Mouse (Mus musculus) brown adipose tissue, adult 24 weeks (tissue): Measurements from ENCODE around the gene Copz1. TPM values are rescaled to one million over a fixed set of nuclear protein-coding genes. Genes with fewer than 3 reads are reported as not detected.
"Not testable (repeated sequence)": the region's sequence is repeated elsewhere in the genome, so short reads cannot be mapped to it uniquely, and the experiment has no call there.

Source experiments
- H3K27ac ChIP-seq: fragments of 200-500 bp; replicated peaks from 2 replicates; pipeline ENCODE4 v1.5.1; 2012; ENCODE audit warnings: low read depth, mild to moderate bottlenecking, low read length
- H3K4me1 ChIP-seq: fragments of 200-500 bp; 2 replicates; pipeline ENCODE4 v1.6.1; 2012; ENCODE audit warnings: low read length, mixed read lengths; ENCODE audit not compliant: control insufficient read depth, insufficient read depth, insufficient read length
- H3K4me3 ChIP-seq: fragments of 200-500 bp; 2 replicates; pipeline ENCODE4 v1.5.1; 2012; ENCODE audit warnings: low read depth, mild to moderate bottlenecking, low read length, moderate library complexity; ENCODE audit not compliant: insufficient read depth
- polyA plus RNA-seq: library from polyadenylated mRNA; stranded (reverse); fragments of >200 nt; gene quantifications from 2 replicates; pipeline ENCODE4 v1.2.4, GENCODE M21; 2012; ENCODE audit not compliant: missing spikeins, insufficient read depth, insufficient read length

Copz1 gene
- polyA plus RNA-seq, 1 experiment: 85.4 TPM

DNA sequence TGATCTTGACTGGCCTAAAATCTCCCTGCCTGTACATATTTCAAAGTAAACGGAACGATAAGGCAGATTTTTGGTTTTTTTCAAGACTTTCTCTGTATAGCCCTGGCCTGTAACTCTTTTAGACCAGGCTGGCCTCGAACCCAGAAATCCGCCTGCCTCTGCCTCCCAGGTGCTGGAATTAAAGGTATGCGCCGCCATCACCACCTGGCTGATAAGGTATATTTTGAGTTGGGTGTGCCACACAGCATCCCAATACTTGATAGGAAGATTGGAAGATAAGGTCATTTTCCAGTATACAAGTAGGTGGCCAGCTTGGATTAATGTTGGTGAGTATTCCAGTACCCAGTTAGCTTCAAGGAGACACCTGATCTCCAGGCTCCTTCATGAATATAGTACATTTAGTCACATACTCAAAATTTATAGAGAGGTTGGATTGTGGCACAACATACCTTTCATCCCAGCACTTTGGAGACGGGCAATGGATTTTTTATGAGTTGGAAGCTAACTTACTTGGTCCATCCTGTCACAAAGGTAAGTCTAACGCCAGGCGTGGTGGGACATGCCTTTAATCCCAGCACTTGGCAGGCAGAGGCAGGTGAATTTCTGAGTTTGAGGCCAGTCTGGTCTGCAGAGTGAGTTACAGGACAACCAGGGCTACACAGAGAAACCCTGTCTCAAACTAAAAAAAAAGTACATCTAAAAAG lies 25.3 kb upstream of the Copz1 start:
- no peaks in the 10 kb centered on the region for H3K4me1 ChIP-seq
- no peak overlapping the region for H3K4me3 ChIP-seq
- H3K27ac ChIP-seq: no peak overlapping the region

- Histone ChIP-seq H3K4me1 (no peaks in the 10 kb centered on the region), H3K27ac (no peak overlapping the region), H3K4me3 (no peak overlapping the region)
Observed at GRCm38 (mm10) chr15:103247782-103248400, 24.6 kb upstream of the Copz1 start.

GRCm38 (mm10) chr15:103248401-103249313 lies 23.9 kb upstream of the Copz1 start:
- H3K27ac ChIP-seq: no peak overlapping the region
- no peak overlapping the region for H3K4me3 ChIP-seq
- H3K4me1 ChIP-seq: no peaks in the 10 kb centered on the region

DNA sequence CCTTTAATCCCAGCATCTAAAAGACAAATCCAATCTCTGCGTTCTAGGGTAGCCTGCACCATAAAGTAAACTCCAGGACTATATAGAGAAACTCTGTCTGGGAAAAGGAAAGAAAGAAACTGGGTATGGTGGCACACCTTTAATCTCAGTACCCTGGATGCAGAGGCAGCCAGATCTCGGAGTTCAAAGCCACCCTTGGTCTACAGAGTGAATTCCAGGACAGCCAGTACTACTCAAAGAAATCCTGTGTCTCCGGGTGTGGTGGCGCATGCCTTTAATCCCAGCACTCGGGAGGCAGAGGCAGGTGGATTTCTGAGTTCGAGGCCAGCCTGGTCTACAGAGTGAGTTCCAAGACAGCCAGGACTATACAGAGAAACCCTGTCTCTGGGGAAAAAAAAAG lies 23.0 kb upstream of the Copz1 start:
- not testable (repeated sequence) for H3K4me3 ChIP-seq, H3K4me1 ChIP-seq, H3K27ac ChIP-seq

- Histone ChIP-seq H3K4me1 (no peaks in the 10 kb centered on the region), H3K27ac (no peak overlapping the region), H3K4me3 (no peak overlapping the region)
Observed at GRCm38 (mm10) chr15:103250195-103250740, 22.2 kb upstream of the Copz1 start.

DNA sequence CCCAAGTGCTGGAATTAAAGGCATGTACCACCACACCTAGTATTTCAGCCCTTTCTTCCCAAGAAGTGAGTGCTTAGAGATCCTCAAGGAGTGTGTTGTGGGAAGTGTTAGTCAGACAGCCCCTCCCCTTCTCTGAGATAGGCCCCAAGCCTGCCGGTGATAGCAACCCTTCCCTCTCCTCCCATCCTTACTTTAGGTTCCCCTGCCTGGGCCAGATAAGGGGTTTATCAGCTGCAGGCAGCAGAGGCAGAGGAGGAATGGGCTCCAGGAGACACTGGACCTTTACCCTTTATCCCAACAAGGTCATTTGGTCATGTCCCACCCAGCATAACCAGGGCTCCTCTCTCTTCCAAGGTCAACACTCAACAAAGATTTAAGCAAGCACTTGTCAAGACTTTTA lies 20.9 kb upstream of the Copz1 start:
- no peak overlapping the region for H3K27ac ChIP-seq
- no peaks in the 10 kb centered on the region for H3K4me1 ChIP-seq
- H3K4me3 ChIP-seq: no peak overlapping the region

DNA sequence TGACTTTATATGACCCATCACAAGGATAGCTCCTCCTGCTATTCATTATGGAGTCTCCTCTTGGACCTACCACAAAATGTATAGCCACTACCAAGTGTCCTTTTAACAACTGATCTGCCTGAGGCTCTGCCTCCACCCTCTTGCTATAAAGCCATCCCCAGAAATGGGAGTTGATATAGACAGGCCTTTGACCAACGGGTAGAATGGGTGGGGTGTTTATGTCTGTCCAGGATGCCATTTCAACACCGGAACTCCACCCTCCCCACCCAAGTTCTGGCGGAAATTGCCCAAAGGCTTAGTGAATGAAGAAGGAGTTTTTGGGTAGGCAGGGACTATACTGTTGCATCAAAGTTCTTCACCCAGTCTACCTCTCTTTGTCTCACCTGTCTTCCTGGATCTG lies 19.9 kb upstream of the Copz1 start:
- Histone ChIP-seq H3K4me3 (no peak overlapping the region), H3K27ac (no peak overlapping the region), H3K4me1 (no peaks in the 10 kb centered on the region; the same call in 1 of the 2 replicates)

DNA sequence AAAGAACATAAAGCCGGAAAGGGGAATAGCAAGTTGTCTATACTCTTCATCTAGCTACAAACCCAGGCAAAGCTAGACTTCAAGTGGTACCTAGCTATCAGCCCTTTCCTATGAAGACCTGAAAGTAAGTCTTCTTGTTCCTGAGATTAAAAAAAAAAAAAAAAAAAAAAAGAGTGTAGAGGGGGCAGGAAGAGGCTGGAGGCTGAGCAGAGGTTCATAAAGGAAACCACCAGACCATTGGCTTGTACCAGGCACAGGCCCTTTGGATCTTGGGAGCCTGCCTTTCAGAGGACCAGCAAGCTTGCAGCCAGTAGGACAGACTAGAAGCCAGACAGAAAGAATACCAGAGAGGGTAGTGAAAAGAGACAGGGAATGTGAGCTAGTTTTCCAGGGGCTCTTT lies 19.2 kb upstream of the Copz1 start:
- no peak overlapping the region for H3K4me3 ChIP-seq
- H3K4me1 ChIP-seq: peaks cover 5% of the 10 kb centered on the region; the same call in 1 of the 2 replicates
- no peak overlapping the region for H3K27ac ChIP-seq

- Histone ChIP-seq H3K4me1 (peaks cover 5% of the 10 kb centered on the region; the same call in 1 of the 2 replicates), H3K27ac (no peak overlapping the region), H3K4me3 (peak overlapping the region; percentile 17)
Observed at GRCm38 (mm10) chr15:103255169-103255568, 17.3 kb upstream of the Copz1 start.

- no peak overlapping the region for H3K4me3 ChIP-seq
- H3K27ac ChIP-seq: no peak overlapping the region
Observed at GRCm38 (mm10) chr15:103256210-103256986, 16.1 kb upstream of the Copz1 start.

GRCm38 (mm10) chr15:103257790-103258728 lies 14.5 kb upstream of the Copz1 start, which contains the start of gene Nfe2:
Gene Nfe2 (minus strand): TSS chr15:103258403.
- Histone ChIP-seq H3K27ac (no peak within 1 kb of the TSS), H3K4me1 (peaks cover 5% of the 10 kb centered on the region; the same call in 1 of the 2 replicates), H3K4me3 (peak within 1 kb of the TSS; percentile 13; the same call in 1 of the 2 replicates)

More at GRCm38 (mm10) chr15:103256210-103256986, 16.1 kb upstream of the Copz1 start:
- peaks cover 5% of the 10 kb centered on the region; the same call in 1 of the 2 replicates for H3K4me1 ChIP-seq

DNA sequence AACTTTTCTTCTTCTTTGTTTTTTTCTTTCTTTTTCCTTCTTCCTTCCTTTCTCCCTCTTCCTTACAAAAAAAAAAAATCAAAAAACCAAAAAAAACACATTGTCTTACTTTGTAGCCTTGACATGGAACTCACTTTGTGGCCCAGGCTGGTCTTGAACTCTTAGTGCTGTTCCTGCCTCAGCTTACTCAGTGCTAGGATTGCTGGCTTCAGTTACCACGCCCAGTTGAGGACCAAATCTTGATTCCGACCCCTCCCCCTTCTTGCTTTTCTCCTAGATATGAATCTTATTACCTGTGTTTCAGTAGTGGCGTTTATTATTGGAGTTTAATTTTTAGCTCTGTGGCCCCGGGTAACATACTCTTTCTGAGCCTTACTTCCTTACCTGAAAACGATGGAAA lies 13.4 kb upstream of the Copz1 start:
- Histone ChIP-seq H3K27ac (no peak overlapping the region), H3K4me1 (peaks cover 5% of the 10 kb centered on the region; the same call in 1 of the 2 replicates), H3K4me3 (no peak overlapping the region)

DNA sequence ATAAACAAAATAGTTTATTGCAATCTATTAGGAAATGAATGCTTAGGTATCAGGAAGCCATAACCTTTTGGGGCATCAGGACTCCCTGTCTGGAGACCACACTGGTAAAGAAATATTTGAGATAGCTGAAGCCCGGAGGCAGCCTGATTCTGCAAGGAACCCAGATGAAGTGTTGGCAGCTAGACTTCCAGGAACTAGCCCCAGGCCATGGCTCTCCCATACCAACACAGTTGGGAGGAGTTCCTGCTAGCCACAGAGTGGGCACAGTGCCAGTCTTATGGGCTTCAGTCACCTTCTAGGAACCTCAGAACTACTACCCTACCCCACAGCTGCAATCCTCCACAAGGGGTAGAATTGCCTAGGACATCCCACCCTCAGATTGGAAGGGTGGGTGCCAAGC lies 12.5 kb upstream of the Copz1 start:
- Histone ChIP-seq H3K4me3 (no peak overlapping the region), H3K27ac (no peak overlapping the region), H3K4me1 (peaks cover 5% of the 10 kb centered on the region; the same call in 1 of the 2 replicates)
